Mouse (Mus musculus) CD4-positive, CD25-positive, alpha-beta regulatory T cell, adult 2 months (primary cell): ENCODE results near the gene Lcn8.
A peak's percentile ranks its signal among the peaks of the same experiment; 100 is the strongest.
"Not testable (repeated sequence)": the region's sequence is repeated elsewhere in the genome, so short reads cannot be mapped to it uniquely, and the experiment has no call there.

Experiments
- DNase-seq: peaks from one replicate; pipeline ENCODE4 v3.0.0-alpha.2; 2012; ENCODE audit warnings: low read depth, low spot score

Lcn8 gene

DNA sequence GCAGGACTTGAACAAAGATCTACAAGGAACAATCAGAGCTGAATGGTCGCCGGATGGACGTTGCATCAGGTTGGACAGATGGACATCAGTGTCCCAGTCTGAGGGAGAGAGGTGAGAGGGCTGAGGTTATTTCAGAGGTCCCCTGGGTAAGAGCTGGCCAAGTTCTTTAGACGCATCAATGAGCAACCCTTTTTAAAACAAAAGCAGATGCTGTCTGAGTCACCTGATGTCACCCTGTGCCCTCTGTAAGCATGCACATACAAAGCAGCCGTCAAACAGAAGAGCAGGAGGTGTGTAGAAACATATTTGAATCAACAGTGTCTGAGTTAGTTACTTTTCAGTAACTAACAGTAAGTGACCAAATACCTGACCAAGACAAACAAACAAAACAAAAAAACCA lies 11.2 kb downstream of the Lcn8 start:
- DNase-seq: no peak

DNA sequence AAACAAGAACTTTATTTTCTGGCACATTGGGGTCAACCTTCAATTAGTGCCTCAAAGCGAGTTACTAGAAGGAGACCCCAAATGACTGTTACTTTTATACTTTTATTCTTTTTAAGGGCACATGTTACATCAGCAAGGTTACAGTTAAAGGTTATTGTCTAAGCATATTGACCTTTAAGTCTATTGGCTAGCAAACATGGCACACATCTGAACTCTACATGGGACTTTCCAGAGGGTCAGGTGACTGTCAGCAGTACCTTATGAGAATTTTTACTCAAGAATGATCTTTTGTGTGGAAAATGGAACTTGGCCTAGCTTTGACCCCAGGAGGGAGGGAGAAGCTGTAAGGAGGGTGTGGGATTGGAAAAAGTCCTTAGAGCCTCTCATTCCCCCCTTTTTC lies 13.6 kb downstream of the Lcn8 start:
- peak; percentile 69 for DNase-seq

DNA sequence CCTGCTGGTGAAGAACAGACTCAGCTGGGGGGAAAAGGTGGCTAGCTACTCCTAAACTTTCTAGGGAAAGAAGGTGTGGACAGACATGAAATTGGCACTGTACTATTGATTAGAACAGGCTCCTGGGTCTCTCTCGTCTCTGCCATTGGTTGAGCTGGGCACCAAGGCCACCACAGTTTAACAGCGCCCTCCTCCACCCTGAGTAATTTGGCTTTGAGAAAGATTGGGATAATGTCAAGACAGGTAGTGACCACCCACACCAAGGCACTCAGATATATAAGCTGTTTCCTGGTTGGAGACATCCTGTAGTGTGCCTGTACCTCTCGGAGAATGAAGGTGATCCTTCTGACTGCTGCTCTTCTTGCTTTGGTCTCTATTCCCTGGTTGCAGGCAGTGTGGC lies 23.6 kb downstream of the Lcn8 start, which contains the start of gene Lcn6:
Gene Lcn6, plus strand, starts transcription at position 301 of the 400 bp plus-strand sequence.
- DNase-seq: no peak

DNA sequence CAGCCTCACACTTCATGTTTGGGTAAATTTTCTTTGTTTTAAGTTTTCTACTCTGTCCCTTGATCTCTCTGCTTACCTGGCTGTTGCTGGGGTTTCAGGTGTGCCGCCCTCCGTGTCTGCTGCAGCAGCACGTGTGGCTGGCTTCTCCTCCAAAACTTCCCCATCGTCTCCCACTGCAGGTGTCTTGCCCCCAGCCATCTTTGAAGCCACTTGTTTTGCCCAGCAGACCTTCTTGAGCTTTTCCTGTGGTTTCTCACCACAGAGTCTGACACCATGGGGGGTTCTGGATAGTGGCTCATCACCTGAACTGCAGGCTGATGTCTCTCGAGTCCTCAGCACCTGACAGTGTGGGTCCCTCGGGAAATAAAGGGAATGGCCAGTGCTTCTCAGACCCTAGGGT lies 26.6 kb downstream of the Lcn8 start:
- DNase-seq: no peak

DNA sequence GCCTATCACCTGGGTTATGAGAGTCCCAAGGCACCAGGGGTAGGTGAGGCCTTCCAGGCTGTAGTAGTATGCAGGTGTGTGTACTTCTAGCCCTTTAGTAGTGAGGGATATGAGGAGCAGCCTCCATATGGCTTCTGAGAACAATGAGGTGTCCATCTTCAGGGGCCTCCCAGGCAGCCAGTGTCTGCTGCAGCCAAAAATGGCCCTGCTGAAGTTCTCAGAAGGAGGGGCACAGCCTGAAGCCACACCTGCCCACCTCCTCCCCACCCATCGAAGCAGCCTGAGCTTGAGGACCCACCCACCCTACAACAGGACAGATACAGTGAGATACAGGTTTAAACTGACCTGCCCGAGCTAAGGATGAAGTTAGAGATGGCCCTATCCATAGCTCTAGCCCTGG lies 29.5 kb downstream of the Lcn8 start, which contains the start of gene Lcn10:
Gene Lcn10, plus strand, starts transcription at position 301 of the 400 bp plus-strand sequence.
- DNase-seq: no peak

DNA sequence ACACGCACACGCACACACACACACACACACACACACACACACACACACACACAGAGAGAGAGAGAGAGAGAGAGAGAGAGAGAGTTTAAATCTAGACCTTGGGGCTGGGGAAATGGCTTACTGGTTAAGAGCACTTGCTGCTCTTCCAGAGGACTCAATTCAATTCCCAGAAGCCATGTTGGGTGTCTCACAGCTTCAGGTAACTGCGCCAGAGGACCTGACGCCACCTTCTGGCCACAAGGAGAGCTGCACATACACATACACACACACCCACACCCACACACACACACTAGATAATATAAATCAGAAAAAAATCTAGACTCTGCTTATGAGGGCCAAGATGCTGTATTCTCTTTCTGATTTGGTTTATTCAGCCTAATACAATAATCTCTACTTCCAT lies 34.0 kb downstream of the Lcn8 start:
- DNase-seq: no peak

DNA sequence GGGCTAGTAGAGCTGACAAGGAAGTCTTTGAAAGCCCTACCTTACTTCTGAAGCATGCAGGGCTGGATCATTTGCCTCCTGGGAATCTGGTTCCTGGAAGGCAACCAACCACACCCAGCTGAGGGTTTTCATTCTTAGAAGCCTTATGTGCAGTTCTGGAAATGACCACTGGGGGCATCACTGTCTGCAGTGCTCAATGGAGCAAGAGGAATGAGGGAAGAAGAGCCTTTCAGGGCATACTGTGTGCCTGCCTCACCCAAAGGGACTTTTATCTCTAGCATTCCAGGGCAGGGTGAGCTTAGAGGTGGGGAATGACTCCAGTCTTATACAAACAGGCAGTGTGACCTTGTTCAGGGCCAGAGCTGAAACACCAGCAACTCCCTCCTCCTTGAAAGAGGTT lies 41.7 kb downstream of the Lcn8 start:
- DNase-seq: peak; percentile 81

DNA sequence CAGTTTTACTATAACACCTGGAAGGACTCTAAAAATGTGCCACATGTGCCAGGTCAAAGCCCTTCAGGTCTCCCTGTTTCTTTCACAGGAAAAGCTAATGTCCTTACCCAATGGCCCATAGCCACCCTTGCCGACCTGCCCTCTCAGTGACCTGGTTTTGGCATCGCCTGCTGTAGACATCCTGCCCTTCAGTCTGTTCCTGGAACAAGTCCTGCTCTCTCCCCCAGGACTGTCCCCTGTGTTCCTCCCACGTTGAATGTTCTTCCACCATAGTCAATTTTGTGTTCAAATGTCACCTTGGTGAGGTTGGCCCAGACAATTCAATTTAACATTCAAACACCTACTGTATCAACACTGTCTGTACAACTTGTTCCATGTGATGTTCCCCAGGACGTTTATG lies 44.0 kb downstream of the Lcn8 start:
- DNase-seq: no peak

DNA sequence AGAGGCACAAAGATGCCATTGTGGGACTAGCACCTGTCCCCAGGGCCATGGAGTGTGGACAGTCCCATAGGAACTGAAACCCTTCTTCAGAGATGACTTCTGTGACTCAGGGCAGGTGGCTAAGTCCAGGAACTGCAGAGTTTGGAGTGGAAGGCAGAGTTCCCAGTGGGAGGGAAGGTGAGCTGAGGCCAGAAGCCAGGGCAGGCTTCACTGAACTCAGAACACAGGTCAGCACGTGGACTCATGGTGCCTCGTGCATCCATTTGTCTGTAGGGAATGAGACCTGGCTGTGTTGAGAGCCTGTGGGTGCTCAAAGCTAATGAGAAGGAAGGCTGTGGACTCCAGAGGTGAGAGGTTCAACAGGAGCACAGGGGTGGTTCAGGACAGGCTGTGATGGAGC lies 45.8 kb downstream of the Lcn8 start:
- no peak for DNase-seq

DNA sequence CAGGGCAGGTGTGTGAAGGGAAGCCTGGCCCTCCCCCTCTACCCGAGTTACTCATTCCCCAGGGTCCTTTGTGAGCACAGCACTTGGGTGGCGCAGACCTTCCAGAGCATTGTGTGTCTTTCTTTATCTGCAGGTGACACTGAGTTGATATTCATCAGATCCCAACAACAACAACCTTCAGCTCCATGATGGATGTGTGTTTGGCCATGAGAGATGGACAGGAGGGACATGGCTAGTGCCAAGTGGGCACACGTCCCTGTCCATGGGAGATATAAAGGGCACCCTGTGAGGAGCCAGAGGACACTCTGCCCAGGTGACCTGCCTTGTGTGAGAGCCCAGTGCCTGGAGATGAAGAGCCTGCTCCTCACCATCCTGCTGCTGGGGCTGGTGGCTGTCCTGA lies 46.8 kb downstream of the Lcn8 start, which contains the start of gene Obp2a:
Gene Obp2a, plus strand, starts transcription at position 301 of the 400 bp plus-strand sequence.
- not testable (repeated sequence) for DNase-seq

DNA sequence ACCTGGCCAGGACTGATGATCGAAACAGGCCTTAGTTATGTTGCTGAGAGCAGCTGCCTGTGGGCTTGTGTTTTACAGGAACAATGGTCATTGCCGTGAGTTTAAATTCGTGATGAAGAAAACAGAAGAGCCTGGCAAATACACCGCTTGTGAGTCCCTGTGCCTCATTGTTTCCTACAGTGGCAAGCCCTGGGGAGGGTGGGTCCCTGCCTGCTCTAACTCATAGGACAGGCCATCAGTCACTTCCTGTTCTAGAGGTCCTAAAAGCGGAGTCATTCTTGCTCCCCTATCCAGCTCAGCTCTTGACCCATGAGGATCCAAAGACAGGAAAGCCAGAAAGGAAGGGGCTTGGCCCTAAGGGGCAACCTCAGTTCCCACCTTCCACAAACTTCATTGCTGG lies 48.1 kb downstream of the Lcn8 start:
- DNase-seq: no peak

DNA sequence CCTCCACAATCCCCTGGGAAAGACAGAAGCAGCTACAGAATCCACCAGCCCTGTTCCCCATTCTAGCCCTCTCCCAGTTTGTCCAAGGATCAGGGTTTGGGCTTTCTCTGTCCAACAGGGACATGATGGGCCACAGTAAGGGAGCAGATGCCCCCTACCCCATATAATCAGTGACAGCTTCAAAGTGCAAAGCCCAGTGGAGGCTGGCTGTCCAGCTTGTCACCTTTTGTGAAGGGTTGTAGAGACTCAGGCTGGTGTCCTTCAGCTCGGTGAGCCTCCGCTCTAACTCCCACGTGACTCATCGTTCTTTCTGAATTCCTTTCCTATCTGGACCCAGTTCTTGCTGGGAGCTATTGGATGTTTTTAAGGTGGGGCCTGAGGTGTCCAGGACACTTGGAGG lies 50.8 kb downstream of the Lcn8 start:
- no peak for DNase-seq
